Mouse (Mus musculus) thymus, postnatal 4 days (tissue): ENCODE measurements around the gene Ifi44.

ENCODE experiments used
- DNase-seq: peaks from one replicate; pipeline ENCODE4 v3.0.0; 2021

The Ifi44 gene

DNA sequence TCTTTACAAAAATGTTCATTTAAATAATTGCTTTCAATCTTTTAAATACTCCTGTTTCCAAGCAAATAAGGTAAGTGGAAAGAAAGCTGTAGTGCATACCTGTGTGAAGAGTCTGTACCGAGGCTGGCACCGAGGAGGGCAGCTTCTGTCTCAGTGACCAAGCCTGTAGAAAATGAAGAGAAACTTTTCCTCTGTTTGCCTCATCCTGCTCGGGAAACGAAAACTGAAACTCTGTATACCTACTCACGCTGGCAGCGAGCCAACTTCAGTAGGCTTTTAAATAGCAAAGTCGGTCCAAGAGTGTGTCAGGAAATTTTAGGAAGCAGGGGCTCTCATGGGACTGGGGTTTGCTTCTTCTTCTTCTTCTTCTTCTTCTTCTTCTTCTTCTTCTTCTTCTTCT lies at the start of gene Ifi44:
Gene Ifi44 (minus strand): TSS at position 224 of the 400 bp plus-strand sequence.
- no peak for DNase-seq

DNA sequence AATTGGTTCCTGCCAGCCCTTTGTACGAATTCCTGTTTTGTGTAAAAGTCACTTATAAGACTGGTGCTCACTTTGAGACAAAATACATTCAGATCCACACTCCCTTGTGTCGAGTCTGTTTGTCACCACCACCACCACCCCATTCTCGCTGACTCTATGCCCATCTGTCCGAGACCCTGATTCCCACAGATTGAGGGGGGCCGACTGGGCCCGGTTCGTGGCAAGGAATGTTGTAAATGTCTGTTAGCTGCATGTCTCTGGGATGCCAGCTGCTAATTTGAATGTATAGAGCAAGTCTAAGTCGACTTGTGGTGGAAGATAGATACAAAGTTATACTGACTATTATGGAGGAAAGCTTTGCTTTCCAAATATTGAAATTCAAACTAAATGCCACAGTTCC lies 38.9 kb upstream of the Ifi44 start:
- no peak for DNase-seq

DNA sequence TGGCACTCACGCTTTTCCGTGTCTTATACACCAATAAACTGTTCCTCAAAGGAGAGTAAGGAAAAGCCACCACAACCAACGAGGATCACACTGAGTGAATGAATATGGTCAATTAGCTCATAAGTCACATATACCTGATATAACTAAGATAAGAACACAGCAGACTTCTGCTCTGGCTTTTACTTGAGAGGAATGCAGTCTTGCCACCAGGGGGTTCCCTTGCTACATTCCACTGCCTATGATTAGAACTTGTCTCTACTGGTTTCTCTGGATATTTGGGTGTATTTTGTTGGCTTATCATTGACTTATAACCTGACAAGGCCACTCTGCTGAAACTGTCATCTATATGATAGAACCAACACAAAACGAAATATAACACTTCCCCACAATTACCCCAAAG lies 25.3 kb upstream of the Ifi44 start:
- no peak for DNase-seq

DNA sequence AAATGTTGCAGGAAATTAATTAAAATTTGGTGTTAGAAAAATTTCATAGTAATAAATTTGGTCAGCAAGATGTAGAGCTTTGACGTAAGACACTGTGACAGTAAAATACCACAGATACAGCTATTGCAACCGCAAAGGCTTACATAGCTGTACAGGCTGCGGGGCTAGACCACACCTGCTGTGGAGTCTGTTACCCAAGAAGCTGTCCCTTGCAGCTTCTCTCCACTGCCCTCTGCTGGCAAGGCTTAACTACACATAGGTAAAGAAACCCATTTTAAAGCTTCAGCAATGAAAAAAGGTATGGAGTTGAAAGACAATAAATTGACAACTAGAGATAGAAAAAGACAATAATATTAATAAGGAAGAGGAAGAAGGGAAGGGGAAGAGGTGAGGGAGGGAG lies 21.3 kb upstream of the Ifi44 start:
- DNase-seq: peak; percentile 60

DNA sequence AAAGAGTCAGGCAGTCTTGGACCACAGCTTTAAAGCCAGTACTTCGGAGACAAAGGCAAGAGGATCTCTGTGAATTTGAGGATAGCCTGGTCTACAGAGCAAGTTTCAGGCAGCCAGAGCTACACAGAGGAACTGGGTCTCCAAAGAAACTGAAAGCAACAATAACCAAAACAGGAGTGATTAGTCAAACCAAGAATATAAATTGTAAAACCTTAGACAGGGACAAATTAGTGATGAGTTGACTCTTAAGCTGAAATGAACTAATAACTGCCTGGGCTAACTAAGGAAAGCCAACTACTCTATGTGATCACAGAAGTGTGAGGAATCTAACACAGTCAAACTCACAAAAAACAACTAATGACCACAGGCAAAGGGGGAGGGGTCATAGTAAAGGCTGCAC lies 1.2 kb downstream of the Ifi44 start:
- DNase-seq: no peak

DNA sequence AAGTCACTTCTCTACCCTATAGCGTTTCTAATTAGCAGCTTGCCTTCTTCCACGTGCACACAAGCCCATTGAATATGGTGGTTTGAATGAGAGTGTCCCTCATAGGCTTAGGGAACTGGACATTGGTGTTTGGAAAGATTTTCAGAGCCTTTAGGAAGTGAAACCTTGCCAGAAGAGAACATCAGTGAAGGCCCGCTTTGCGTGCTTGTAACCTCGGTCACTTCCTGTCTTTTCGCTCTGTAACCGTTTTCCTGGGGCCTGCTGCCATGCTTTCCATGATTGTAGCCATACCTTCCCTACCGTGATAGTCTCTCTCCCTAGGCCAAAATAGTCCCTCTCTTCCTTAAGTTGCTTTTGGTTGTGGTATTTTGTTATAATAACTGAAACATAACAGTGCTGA lies 3.7 kb downstream of the Ifi44 start:
- DNase-seq: no peak

DNA sequence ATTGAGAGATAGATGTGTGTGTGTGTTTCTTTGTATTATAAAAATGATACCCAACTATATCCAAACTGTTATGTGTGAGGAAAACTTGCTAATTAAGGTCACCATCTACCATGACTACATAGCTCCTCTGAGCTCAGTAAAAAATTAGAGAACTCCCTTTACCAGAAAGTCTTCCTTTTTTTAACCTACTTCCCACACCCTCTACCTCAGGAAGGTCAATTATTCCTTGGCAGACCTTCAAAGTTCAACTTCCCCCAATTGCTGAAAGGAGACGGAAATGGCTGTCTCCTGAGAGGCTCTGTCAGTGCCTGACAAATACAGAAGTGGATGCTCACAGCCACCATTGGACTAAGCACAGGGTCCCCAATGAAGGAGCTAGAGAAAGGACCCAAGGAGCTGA lies 7.5 kb downstream of the Ifi44 start:
- no peak for DNase-seq

DNA sequence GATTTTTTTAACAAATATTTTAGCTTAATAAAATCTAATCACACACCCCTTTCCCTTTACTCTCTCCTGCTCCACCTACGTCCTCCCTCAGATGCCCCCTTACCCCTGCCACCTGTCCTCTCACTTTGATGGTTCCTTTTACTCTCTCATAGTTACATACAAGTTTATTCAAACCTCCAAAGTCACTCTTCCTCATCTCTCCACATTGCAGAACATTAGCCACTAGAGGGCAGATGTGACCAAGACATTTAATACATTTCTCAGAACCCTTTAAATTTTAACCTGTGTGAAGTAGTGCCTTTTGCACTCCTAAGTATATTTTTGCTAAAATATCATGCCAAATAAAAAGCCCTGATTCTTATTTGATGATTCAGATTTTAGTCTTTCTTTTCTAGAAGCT lies 33.5 kb downstream of the Ifi44 start:
- no peak for DNase-seq

DNA sequence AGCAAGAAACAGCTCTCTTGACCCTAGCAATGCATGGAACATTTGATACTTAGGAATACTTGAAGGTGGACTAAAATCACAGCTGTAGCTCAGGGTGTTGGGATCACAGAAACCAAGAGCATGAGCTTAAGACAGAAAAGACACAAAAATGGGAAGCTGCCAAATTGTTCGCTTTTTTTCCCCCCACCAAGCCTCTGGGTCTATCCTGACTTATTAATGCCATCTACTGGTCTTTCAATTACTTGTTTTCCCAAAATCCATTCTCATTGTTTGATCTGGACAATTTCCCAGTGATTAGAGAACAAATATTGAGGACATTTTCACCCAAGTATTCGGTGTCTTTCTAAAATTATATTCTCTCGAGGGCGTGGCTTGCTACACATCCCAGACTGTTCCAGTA lies 42.4 kb downstream of the Ifi44 start:
- no peak for DNase-seq
